Mouse (Mus musculus) lung, postnatal 36 days (tissue): ENCODE measurements around the gene Grin2c.

Source experiments
- DNase-seq: peaks from one replicate; pipeline ENCODE4 v3.0.0; 2022; ENCODE audit warnings: mixed read lengths

Gene Grin2c

GRCm38 (mm10) chr11:115229021-115229930 lies 37.8 kb downstream of the Grin2c start:
- DNase-seq: no peak

- DNase-seq: no peak
Measured at GRCm38 (mm10) chr11:115228430-115228829, 38.6 kb downstream of the Grin2c start.

- DNase-seq: no peak
Measured at GRCm38 (mm10) chr11:115227640-115228039, 39.4 kb downstream of the Grin2c start.

GRCm38 (mm10) chr11:115226811-115227491 lies 40.1 kb downstream of the Grin2c start:
- peak; percentile 42 for DNase-seq

- no peak for DNase-seq
Measured at GRCm38 (mm10) chr11:115225301-115225700, 41.7 kb downstream of the Grin2c start.

- DNase-seq: peak; percentile 82
Measured at GRCm38 (mm10) chr11:115224889-115225288, 42.2 kb downstream of the Grin2c start.

- DNase-seq: no peak
Measured at GRCm38 (mm10) chr11:115223877-115224276, 43.2 kb downstream of the Grin2c start.

- no peak for DNase-seq
Measured at GRCm38 (mm10) chr11:115223451-115223850, 43.6 kb downstream of the Grin2c start.

GRCm38 (mm10) chr11:115222570-115222969 lies 44.5 kb downstream of the Grin2c start:
- DNase-seq: peak; percentile 47

- DNase-seq: peak; percentile 51
Measured at GRCm38 (mm10) chr11:115222077-115222476, 45.0 kb downstream of the Grin2c start.

- no peak for DNase-seq
Measured at GRCm38 (mm10) chr11:115219685-115220084, 47.4 kb downstream of the Grin2c start.

GRCm38 (mm10) chr11:115219263-115219662 lies 47.8 kb downstream of the Grin2c start:
- DNase-seq: peak; percentile 90

GRCm38 (mm10) chr11:115217439-115218410 lies 49.3 kb downstream of the Grin2c start:
- peak; percentile 20 for DNase-seq

GRCm38 (mm10) chr11:115215123-115215522 lies 51.9 kb downstream of the Grin2c start:
- DNase-seq: peak; percentile 44

GRCm38 (mm10) chr11:115212116-115212515 lies 54.9 kb downstream of the Grin2c start:
- DNase-seq: no peak

GRCm38 (mm10) chr11:115209958-115210357 lies 57.1 kb downstream of the Grin2c start:
- no peak for DNase-seq

GRCm38 (mm10) chr11:115208776-115209732 lies 58.0 kb downstream of the Grin2c start:
- peak; percentile 56 for DNase-seq

- no peak for DNase-seq
Measured at GRCm38 (mm10) chr11:115208126-115208525, 58.9 kb downstream of the Grin2c start.

GRCm38 (mm10) chr11:115202756-115203155 lies 64.3 kb downstream of the Grin2c start:
- no peak for DNase-seq

- peak; percentile 88 for DNase-seq
Measured at GRCm38 (mm10) chr11:115202316-115202715, 64.7 kb downstream of the Grin2c start.

GRCm38 (mm10) chr11:115200520-115200919 lies 66.5 kb downstream of the Grin2c start:
- no peak for DNase-seq
